Mouse (Mus musculus) adrenal gland, postnatal 0 days (tissue): ENCODE data around the gene Tmem184b. TPM values are rescaled to one million over a fixed set of nuclear protein-coding genes. Genes with fewer than 3 reads are reported as not detected.

ENCODE experiments used
- microRNA-seq: library from miRNA; unstranded; fragments of <30 nt; microRNA quantifications from one replicate; pipeline ENCODE4, GENCODE M21; 2016; ENCODE audit warnings: borderline replicate concordance; ENCODE audit not compliant: insufficient number of aligned reads
- polyA plus RNA-seq: library from polyadenylated mRNA; unstranded; fragments of >200 nt; fragmentation: Nextera tagmentation; extraction: Ambion mirVana; gene quantifications from 2 replicates; pipeline ENCODE4 v1.2.1, GENCODE M21; 2015

Tmem184b gene
- 27.6 and 35.4 TPM in 2 replicates for polyA plus RNA-seq

GRCm38 (mm10) chr15:79402836-79403762 is at the start of gene Tmem184b:
Tmem184b (minus strand) TSS chr15:79403569.

DNA sequence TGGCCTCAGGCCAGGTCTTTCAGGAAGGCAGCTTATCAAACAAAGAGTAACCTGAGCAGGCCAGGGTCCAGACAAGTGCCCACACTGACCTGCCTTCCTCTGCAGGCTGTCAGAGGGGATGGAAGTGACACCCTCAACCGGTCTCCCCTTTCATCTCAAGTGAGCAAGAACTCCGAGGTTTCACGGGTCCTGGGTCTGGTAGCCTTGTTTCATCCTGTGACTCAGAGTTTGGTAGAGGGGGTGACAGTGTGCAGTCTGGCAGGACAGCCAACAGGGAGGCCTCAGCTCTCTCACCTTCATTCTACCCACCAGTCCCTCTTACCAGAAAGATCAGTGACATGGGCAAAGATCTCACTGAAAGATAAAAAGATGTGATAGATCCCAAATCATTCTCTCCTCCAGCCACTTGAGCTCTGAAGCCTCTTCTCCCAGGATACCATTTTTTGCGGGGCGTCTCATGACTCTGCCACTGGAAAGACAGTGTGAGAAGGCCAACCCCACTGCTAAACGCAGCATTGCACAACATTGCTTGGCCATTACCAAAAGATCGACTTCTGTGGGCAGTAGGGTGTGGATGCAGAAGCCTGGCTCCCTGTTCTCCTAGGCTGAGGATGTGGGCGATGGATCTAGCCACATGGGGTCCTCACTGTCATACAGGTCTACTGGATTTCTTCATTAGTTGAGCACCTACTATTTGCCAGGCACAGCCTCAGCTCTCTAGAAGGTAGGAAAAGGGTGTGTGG is 57.1 kb downstream of the Tmem184b start, which contains the start of gene Maff:
Gene Maff, plus strand, starts transcription at position 571 of the 743 bp plus-strand sequence.

DNA sequence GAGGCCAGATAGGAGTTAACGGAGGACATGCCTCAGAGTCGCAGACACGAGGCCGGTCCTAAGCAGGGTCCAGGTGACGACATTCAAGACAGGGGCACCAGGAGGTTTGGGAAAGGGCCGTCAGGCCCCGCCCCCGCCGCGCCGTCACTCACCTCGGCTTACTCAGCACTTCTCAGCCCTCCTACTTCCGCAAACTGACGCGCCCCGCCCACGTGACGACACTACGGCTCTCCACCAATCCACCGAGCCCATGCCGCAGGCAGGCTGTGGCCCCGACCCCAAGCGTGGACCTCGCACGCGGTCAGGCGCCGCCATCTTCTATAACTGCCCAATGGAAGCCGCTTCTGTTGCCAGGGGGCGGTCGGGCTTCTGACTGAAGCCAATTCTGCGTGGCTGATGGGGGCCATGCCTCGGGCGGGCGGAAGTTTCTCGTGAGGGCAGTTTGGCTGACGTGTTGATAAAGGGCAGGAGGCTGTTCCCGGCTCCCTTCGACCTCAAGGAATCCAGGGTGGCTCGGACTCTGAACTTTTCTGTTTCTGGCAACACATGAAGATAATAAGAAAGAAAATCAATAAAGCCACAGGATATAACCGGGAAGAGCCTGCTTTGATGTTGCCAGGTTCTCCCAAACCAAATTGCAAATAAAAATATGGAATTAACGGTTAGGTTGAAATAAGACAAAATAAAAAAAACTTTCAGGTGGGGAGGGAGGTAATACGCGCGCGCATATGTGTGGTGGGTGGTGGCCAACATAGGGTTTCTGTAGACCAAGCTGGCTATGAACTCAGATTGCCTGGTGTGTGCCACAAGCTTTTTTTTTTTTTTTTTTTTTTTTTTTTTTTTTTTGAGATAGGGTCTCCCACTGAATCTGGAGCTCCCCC is 75.1 kb downstream of the Tmem184b start, which contains the start of gene Pla2g6:
Gene Pla2g6, minus strand, starts transcription at position 333 of the 881 bp plus-strand sequence.

Small RNA genes lying within 50 kb of the gene (microRNA-seq; reads per million reads assigned to microRNA genes)
- gene Mir1943, result 1.8 reads per million

Other genes starting within 250 kb of the Tmem184b start
- gene Sox10, start 238.3 kb downstream of the Tmem184b start, polyA plus RNA-seq, result 7.2 and 8.5 TPM in 2 replicates
- 18.3 and 20.7 TPM in 2 replicates for gene Pick1, start 174.4 kb downstream of the Tmem184b start, polyA plus RNA-seq
- 0.18 and 0.32 TPM in 2 replicates for gene Gm49486, start 174.2 kb downstream of the Tmem184b start, polyA plus RNA-seq
- gene Slc16a8, start 148.8 kb downstream of the Tmem184b start, polyA plus RNA-seq, result 0.07 and 0.30 TPM in 2 replicates
- 2.4 and 2.7 TPM in 2 replicates for gene Baiap2l2, start 118.0 kb downstream of the Tmem184b start, polyA plus RNA-seq
- 10.9 and 15.7 TPM in 2 replicates for gene Pla2g6, start 75.2 kb downstream of the Tmem184b start, polyA plus RNA-seq
- 3.2 and 3.6 TPM in 2 replicates for gene Maff, start 56.9 kb downstream of the Tmem184b start, polyA plus RNA-seq
- gene Csnk1e, start 52.0 kb upstream of the Tmem184b start, polyA plus RNA-seq, result 63.6 and 70.1 TPM in 2 replicates
- gene Kcnj4, start 101.7 kb upstream of the Tmem184b start, polyA plus RNA-seq, result 0.06 and 0.19 TPM in 2 replicates
- gene Kdelr3, start 112.8 kb upstream of the Tmem184b start, polyA plus RNA-seq, result 42.8 and 60.4 TPM in 2 replicates
- gene Ddx17, start 143.2 kb upstream of the Tmem184b start, polyA plus RNA-seq, result 19.9 and 25.0 TPM in 2 replicates
- gene Dmc1, start 201.5 kb upstream of the Tmem184b start, polyA plus RNA-seq, result 2.4 and 6.4 TPM in 2 replicates